Mouse (Mus musculus) neutrophil, adult 5-6 weeks (primary cell): ENCODE measurements around the gene Msh6. TPM values are rescaled to one million over a fixed set of nuclear protein-coding genes. Genes with fewer than 3 reads are reported as not detected.
"Not testable (repeated sequence)": the region's sequence is repeated elsewhere in the genome, so short reads cannot be mapped to it uniquely, and the experiment has no call there.

Experiments
- ATAC-seq: fragments of 151-379, 151-347 bp; 2 replicates; pipeline ENCODE4 v1.8.0; 2017; ENCODE audit warnings: mild to moderate bottlenecking, moderate TSS enrichment; ENCODE audit not compliant: insufficient number of reproducible peaks, poor library complexity, low FRiP score, severe bottlenecking; ENCODE audit errors: extremely low read depth
- total RNA-seq: library from RNA; stranded (forward); fragments of 200-1000 nt; gene quantifications from 2 replicates; pipeline ENCODE4 v1.2.3, GENCODE M21; 2017

Gene Msh6
- 32.7 and 35.3 TPM in 2 replicates for total RNA-seq

- ATAC-seq = peak; percentile 94
Measured at GRCm38 (mm10) chr17:87974629-87975228, at the start of gene Msh6. Gene Msh6, plus strand, starts transcription at chr17:87975062.

GRCm38 (mm10) chr17:87934326-87934725 lies 40.5 kb upstream of the Msh6 start:
- ATAC-seq = no peak

GRCm38 (mm10) chr17:87934736-87935135 lies 40.1 kb upstream of the Msh6 start:
- ATAC-seq = no peak

- no peak for ATAC-seq
Measured at GRCm38 (mm10) chr17:87936156-87936555, 38.7 kb upstream of the Msh6 start.

- ATAC-seq = peak; percentile 78; the same call in 1 of the 2 replicates
Measured at GRCm38 (mm10) chr17:87948965-87949584, 25.8 kb upstream of the Msh6 start.

- ATAC-seq = not testable (repeated sequence)
Measured at GRCm38 (mm10) chr17:87954618-87955124, 20.2 kb upstream of the Msh6 start.

GRCm38 (mm10) chr17:87957096-87957840 lies 17.6 kb upstream of the Msh6 start:
- no peak for ATAC-seq

- no peak for ATAC-seq
Measured at GRCm38 (mm10) chr17:87958283-87958682, 16.6 kb upstream of the Msh6 start.

- not testable (repeated sequence) for ATAC-seq
Measured at GRCm38 (mm10) chr17:87959406-87959805, 15.5 kb upstream of the Msh6 start.

- ATAC-seq = not testable (repeated sequence)
Measured at GRCm38 (mm10) chr17:87959931-87960330, 14.9 kb upstream of the Msh6 start.

GRCm38 (mm10) chr17:87963081-87964075 lies 11.5 kb upstream of the Msh6 start:
- no peak for ATAC-seq

- peak; percentile 94 for ATAC-seq
Measured at GRCm38 (mm10) chr17:87968483-87968926, 6.4 kb upstream of the Msh6 start.

- ATAC-seq = not testable (repeated sequence)
Measured at GRCm38 (mm10) chr17:87971696-87972591, 2.9 kb upstream of the Msh6 start.

- no peak for ATAC-seq
Measured at GRCm38 (mm10) chr17:87972856-87973255, 2.0 kb upstream of the Msh6 start.

GRCm38 (mm10) chr17:87973261-87974167 lies 1.3 kb upstream of the Msh6 start:
- no peak for ATAC-seq

- no peak for ATAC-seq
Measured at GRCm38 (mm10) chr17:87975229-87975853, 479 bp downstream of the Msh6 start.
